Mouse (Mus musculus) embryonic fibroblast, embryonic 13.5 days (primary cell): Measurements from ENCODE around the gene Dbi. TPM values are rescaled to one million over a fixed set of nuclear protein-coding genes. Genes with fewer than 3 reads are reported as not detected.
A peak's percentile ranks its signal among the peaks of the same experiment; 100 is the strongest.

ENCODE experiments used
- H3K27ac ChIP-seq: 2 replicates; pipeline ENCODE4 v1.5.1; 2012; ENCODE audit warnings: low read length, control low read depth, inconsistent platforms; ENCODE audit not compliant: insufficient read depth
- H3K4me1 ChIP-seq: 2 replicates; pipeline ENCODE4 v1.6.1; 2011; ENCODE audit warnings: low read length; ENCODE audit not compliant: control insufficient read depth, insufficient read depth
- H3K4me3 ChIP-seq: 2 replicates; pipeline ENCODE4 v1.5.1; 2011; ENCODE audit warnings: mild to moderate bottlenecking, control low read depth, low read length; ENCODE audit not compliant: insufficient read depth
- CTCF ChIP-seq: IDR thresholded peaks from 2 replicates; pipeline ENCODE4 v1.5.1; 2011; ENCODE audit warnings: mild to moderate bottlenecking, control low read depth, low read length, moderate library complexity, borderline replicate concordance; ENCODE audit not compliant: insufficient read depth
- POLR2A ChIP-seq: IDR thresholded peaks from 2 replicates; pipeline ENCODE4 v1.6.1; 2011; ENCODE audit warnings: low read depth, mild to moderate bottlenecking, control low read depth, low read length, moderate library complexity
- polyA plus RNA-seq: library from polyadenylated mRNA; stranded (reverse); fragments of >200 nt; gene quantifications from 2 replicates; pipeline ENCODE4 v1.2.4, GENCODE M21; 2011; ENCODE audit warnings: low read depth; ENCODE audit not compliant: missing spikeins, insufficient read length

Gene Dbi
- 267 and 293 TPM in 2 replicates for polyA plus RNA-seq

GRCm38 (mm10) chr1:120120969-120121811, at the start of gene Dbi, which contains the start of gene 3110009E18Rik:
Dbi (minus strand) TSS chr1:120121078.
3110009E18Rik (plus strand) TSS chr1:120121187.
- TF ChIP-seq POLR2A, result peak; percentile 91
- TF ChIP-seq CTCF, result no peak
- Histone ChIP-seq H3K4me3 (peak within 1 kb of the TSS; percentile 59), H3K4me1 (peaks cover 4% of the 10 kb centered on the region; the same call in 1 of the 2 replicates), H3K27ac (peak within 1 kb of the TSS; percentile 67)

GRCm38 (mm10) chr1:120170307-120170706, 49.4 kb upstream of the Dbi start:
- no peak for TF ChIP-seq CTCF
- TF ChIP-seq POLR2A, result no peak
- Histone ChIP-seq H3K4me1 (no peaks in the 10 kb centered on the region), H3K27ac (no peak overlapping the region), H3K4me3 (no peak overlapping the region)

GRCm38 (mm10) chr1:120168674-120169073, 47.8 kb upstream of the Dbi start:
- no peaks in the 10 kb centered on the region for H3K4me1 ChIP-seq
- TF ChIP-seq POLR2A, result no peak
- no peak for TF ChIP-seq CTCF
- H3K27ac ChIP-seq, result no peak overlapping the region
- H3K4me3 ChIP-seq, result no peak overlapping the region

GRCm38 (mm10) chr1:120168016-120168415, 47.1 kb upstream of the Dbi start:
- H3K27ac ChIP-seq, result no peak overlapping the region
- H3K4me3 ChIP-seq, result no peak overlapping the region
- TF ChIP-seq POLR2A (no peak), CTCF (no peak)
- no peaks in the 10 kb centered on the region for H3K4me1 ChIP-seq

- no peak overlapping the region for H3K27ac ChIP-seq
- TF ChIP-seq POLR2A (no peak), CTCF (no peak)
- no peaks in the 10 kb centered on the region for H3K4me1 ChIP-seq
- H3K4me3 ChIP-seq, result no peak overlapping the region
These were observed 41.7 kb upstream of the Dbi start for GRCm38 (mm10) chr1:120162616-120163015.

GRCm38 (mm10) chr1:120161502-120161901, 40.6 kb upstream of the Dbi start:
- Histone ChIP-seq H3K4me3 (no peak overlapping the region), H3K4me1 (no peaks in the 10 kb centered on the region), H3K27ac (no peak overlapping the region)
- TF ChIP-seq CTCF (no peak), POLR2A (no peak)

- Histone ChIP-seq H3K4me1 (no peaks in the 10 kb centered on the region), H3K4me3 (no peak overlapping the region), H3K27ac (no peak overlapping the region)
- TF ChIP-seq POLR2A (no peak), CTCF (no peak)
These were observed 37.7 kb upstream of the Dbi start for GRCm38 (mm10) chr1:120158474-120159127.

- Histone ChIP-seq H3K4me3 (no peak overlapping the region), H3K4me1 (no peaks in the 10 kb centered on the region), H3K27ac (no peak overlapping the region)
- peak; percentile 62; the same call in 1 of the 2 replicates for TF ChIP-seq CTCF
- no peak for TF ChIP-seq POLR2A
These were observed 34.4 kb upstream of the Dbi start for GRCm38 (mm10) chr1:120155325-120155724.

GRCm38 (mm10) chr1:120154232-120154631, 33.4 kb upstream of the Dbi start:
- Histone ChIP-seq H3K4me1 (no peaks in the 10 kb centered on the region), H3K27ac (no peak overlapping the region), H3K4me3 (no peak overlapping the region)
- TF ChIP-seq POLR2A (no peak), CTCF (peak; percentile 21; the same call in 1 of the 2 replicates)

GRCm38 (mm10) chr1:120146994-120147393, 26.1 kb upstream of the Dbi start:
- H3K27ac ChIP-seq, result no peak overlapping the region
- H3K4me1 ChIP-seq, result no peaks in the 10 kb centered on the region
- H3K4me3 ChIP-seq, result no peak overlapping the region
- no peak for TF ChIP-seq POLR2A
- TF ChIP-seq CTCF, result no peak
